Mouse (Mus musculus) limb, embryonic 12.5 days (tissue): Measurements from ENCODE around the gene Ptgdr. TPM values are rescaled to one million over a fixed set of nuclear protein-coding genes. Genes with fewer than 3 reads are reported as not detected.

Experiments used
- polyA plus RNA-seq: library from polyadenylated mRNA; unstranded; fragments of >200 nt; fragmentation: Nextera tagmentation; extraction: Ambion mirVana; gene quantifications from 2 replicates; pipeline ENCODE4 v1.2.1, GENCODE M21; 2016

The Ptgdr gene
- polyA plus RNA-seq, 1 experiment from 2014 or later, result 0.23 TPM

Other genes starting within 250 kb of the Ptgdr start
- not detected in 2 replicates for gene Gm5624, start 231.4 kb downstream of the Ptgdr start, polyA plus RNA-seq
- not detected in 2 replicates for gene Gm8257, start 152.9 kb downstream of the Ptgdr start, polyA plus RNA-seq
- not detected in 2 replicates for gene Gm8267, start 109.0 kb downstream of the Ptgdr start, polyA plus RNA-seq
- gene Ptger2, start 128.8 kb upstream of the Ptgdr start, polyA plus RNA-seq, result 0.16 TPM in 1 of 2 replicates, not detected in the other